Mouse (Mus musculus) neural tube, embryonic 15.5 days (tissue): ENCODE data around the gene Fgfr1op2. TPM values are rescaled to one million over a fixed set of nuclear protein-coding genes. Genes with fewer than 3 reads are reported as not detected.
A peak's percentile ranks its signal among the peaks of the same experiment; 100 is the strongest.

ENCODE experiments used
- ATAC-seq: fragments of 200-750 bp; cut with Nextera tagmentation; 2 replicates; pipeline ENCODE4 v1.8.0; 2017; ENCODE audit warnings: mild to moderate bottlenecking, moderate TSS enrichment, moderate library complexity; ENCODE audit not compliant: low FRiP score
- H3K27ac ChIP-seq: fragments of 300-500 bp; sonication (generic); replicated peaks from 2 replicates; pipeline ENCODE4 v1.5.1; 2015; ENCODE audit warnings: mild to moderate bottlenecking, inconsistent platforms
- H3K27me3 ChIP-seq: fragments of 300-500 bp; sonication (generic); replicated peaks from 2 replicates; pipeline ENCODE4 v1.6.1; 2015; ENCODE audit warnings: inconsistent platforms
- H3K36me3 ChIP-seq: fragments of 300-500 bp; sonication (generic); 2 replicates; pipeline ENCODE4 v1.6.1; 2015; ENCODE audit warnings: inconsistent platforms
- H3K4me1 ChIP-seq: fragments of 300-500 bp; sonication (generic); 2 replicates; pipeline ENCODE4 v1.6.1; 2015; ENCODE audit warnings: inconsistent platforms
- H3K4me2 ChIP-seq: fragments of 300-500 bp; sonication (generic); 2 replicates; pipeline ENCODE4 v1.6.1; 2015; ENCODE audit warnings: inconsistent platforms, mild to moderate bottlenecking, moderate library complexity
- H3K4me3 ChIP-seq: fragments of 300-500 bp; sonication (generic); replicated peaks from 2 replicates; pipeline ENCODE4 v1.5.1; 2015; ENCODE audit warnings: mild to moderate bottlenecking, inconsistent platforms
- H3K9ac ChIP-seq: fragments of 300-500 bp; sonication (generic); replicated peaks from 2 replicates; pipeline ENCODE4 v1.6.1; 2015; ENCODE audit warnings: mild to moderate bottlenecking, inconsistent platforms
- H3K9me3 ChIP-seq: fragments of 300-500 bp; sonication (generic); replicated peaks from 2 replicates; pipeline ENCODE4 v1.6.1; 2016; ENCODE audit warnings: inconsistent platforms
- WGBS: fragments of 180-500 bp; shearing (Covaris S2); methylation state at CpG from one replicate; pipeline ENCODE4 v1.1.7; 2015; ENCODE audit warnings: mixed read lengths; 5-methylcytosine and 5-hydroxymethylcytosine counted together
- polyA plus RNA-seq: library from polyadenylated mRNA; unstranded; fragments of >200 nt; fragmentation: Nextera tagmentation; extraction: Ambion mirVana; gene quantifications from 2 replicates; pipeline ENCODE4 v1.2.1, GENCODE M21; 2015

The Fgfr1op2 gene
- polyA plus RNA-seq, 1 experiment from 2014 or later, result 39.8 TPM

GRCm38 (mm10) chr6:146633629-146634014, 56.6 kb downstream of the Fgfr1op2 start:
- WGBS, result 11% methylated on average over 14 of the region's 14 CpGs
- Histone ChIP-seq H3K36me3 (no peaks in the 10 kb centered on the region), H3K27me3 (no peaks in the 10 kb centered on the region), H3K9ac (peak overlapping the region; percentile 74), H3K4me2 (peak overlapping the region; percentile 77), H3K4me3 (peak overlapping the region; percentile 82), H3K4me1 (peaks cover 14% of the 10 kb centered on the region), H3K27ac (peak overlapping the region; percentile 89), H3K9me3 (no peaks in the 10 kb centered on the region)
- ATAC-seq, result peak; percentile 51

- peak overlapping the region; percentile 82 for H3K4me3 ChIP-seq
- H3K4me2 ChIP-seq, result peak overlapping the region; percentile 77
- WGBS, result under 1% methylated on average over 74 of the region's 82 CpGs
- peak; percentile 94 for ATAC-seq
- no peaks in the 10 kb centered on the region for H3K36me3 ChIP-seq
- no peaks in the 10 kb centered on the region for H3K27me3 ChIP-seq
- H3K27ac ChIP-seq, result peak overlapping the region; percentile 89
- H3K4me1 ChIP-seq, result peaks cover 14% of the 10 kb centered on the region
- H3K9me3 ChIP-seq, result no peaks in the 10 kb centered on the region
- peak overlapping the region; percentile 74 for H3K9ac ChIP-seq
Measured at GRCm38 (mm10) chr6:146634015-146634722, 57.2 kb downstream of the Fgfr1op2 start.

- Histone ChIP-seq H3K9ac (no peak overlapping the region), H3K36me3 (no peaks in the 10 kb centered on the region), H3K4me2 (peak overlapping the region; percentile 77), H3K27me3 (no peaks in the 10 kb centered on the region), H3K4me1 (peaks cover 14% of the 10 kb centered on the region), H3K9me3 (no peaks in the 10 kb centered on the region), H3K4me3 (peak overlapping the region; percentile 82), H3K27ac (no peak overlapping the region)
- no peak for ATAC-seq
- WGBS, result 66% methylated on average over 4 of the region's 4 CpGs
Measured at GRCm38 (mm10) chr6:146634759-146635606, 58.0 kb downstream of the Fgfr1op2 start.

GRCm38 (mm10) chr6:146636482-146636881, 59.5 kb downstream of the Fgfr1op2 start:
- Histone ChIP-seq H3K4me2 (no peak overlapping the region), H3K27me3 (no peaks in the 10 kb centered on the region), H3K9me3 (no peaks in the 10 kb centered on the region), H3K27ac (no peak overlapping the region), H3K9ac (no peak overlapping the region), H3K4me3 (no peak overlapping the region), H3K4me1 (peaks cover 14% of the 10 kb centered on the region), H3K36me3 (no peaks in the 10 kb centered on the region)
- no peak for ATAC-seq
- WGBS, result 93% methylated on average over 5 of the region's 5 CpGs

DNA sequence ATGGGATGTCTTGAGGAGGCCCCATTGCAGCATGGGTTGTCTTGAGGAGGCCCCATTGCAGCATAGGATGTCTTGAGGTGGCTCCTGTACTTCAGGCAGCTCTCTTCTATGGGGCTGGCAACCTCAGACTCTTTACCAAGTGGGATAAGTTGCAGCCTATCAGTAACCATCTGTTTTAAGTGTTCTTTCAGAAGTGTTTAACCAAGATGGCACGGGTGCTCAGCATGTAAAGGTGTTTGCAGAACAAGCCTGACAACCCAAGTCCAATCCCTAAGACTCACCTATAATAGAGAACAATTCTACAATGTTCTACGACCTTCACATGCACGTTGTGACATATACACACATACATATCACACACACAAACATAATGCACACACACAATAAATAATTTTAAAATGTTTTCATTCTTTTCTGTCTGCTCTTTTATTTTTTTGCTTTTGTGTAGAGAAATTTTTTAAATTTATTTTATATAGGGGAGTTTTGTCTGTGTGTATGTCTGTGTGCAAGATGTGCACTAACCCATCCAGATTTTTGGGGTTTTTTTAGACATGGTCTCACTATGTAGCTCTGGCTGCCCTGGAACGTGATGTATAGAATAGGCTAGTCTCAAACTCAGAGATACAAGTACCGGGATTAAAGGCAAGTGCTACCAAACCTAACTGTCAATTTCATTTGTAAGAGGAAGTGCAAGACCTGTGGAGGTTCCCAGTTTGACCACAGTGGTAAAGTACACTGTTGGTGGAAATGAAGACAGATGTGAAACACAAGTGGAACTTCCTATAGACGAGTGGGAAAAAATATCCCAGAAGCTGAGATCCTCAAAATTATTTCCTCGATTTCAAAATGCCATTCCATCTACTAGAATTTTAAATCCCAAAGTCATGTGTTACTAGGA, 63.3 kb downstream of the Fgfr1op2 start:
- Histone ChIP-seq H3K4me1 (peaks cover 14% of the 10 kb centered on the region), H3K27me3 (no peaks in the 10 kb centered on the region), H3K9me3 (no peaks in the 10 kb centered on the region), H3K9ac (no peak overlapping the region), H3K27ac (no peak overlapping the region), H3K4me2 (no peak overlapping the region), H3K36me3 (no peaks in the 10 kb centered on the region), H3K4me3 (no peak overlapping the region)
- WGBS, result 90% methylated on average over 7 of the region's 7 CpGs
- no peak for ATAC-seq

GRCm38 (mm10) chr6:146640991-146641390, 64.0 kb downstream of the Fgfr1op2 start:
- ATAC-seq, result no peak
- H3K27ac ChIP-seq, result no peak overlapping the region
- no peak overlapping the region for H3K9ac ChIP-seq
- no peak overlapping the region for H3K4me2 ChIP-seq
- no peak overlapping the region for H3K4me3 ChIP-seq
- H3K27me3 ChIP-seq, result no peaks in the 10 kb centered on the region
- 87% methylated on average over 6 of the region's 6 CpGs for WGBS
- H3K4me1 ChIP-seq, result peaks cover 14% of the 10 kb centered on the region
- no peaks in the 10 kb centered on the region for H3K36me3 ChIP-seq
- no peaks in the 10 kb centered on the region for H3K9me3 ChIP-seq

- peak overlapping the region; percentile 78 for H3K27ac ChIP-seq
- WGBS, result 64% methylated on average over 11 of the region's 11 CpGs
- peaks cover 14% of the 10 kb centered on the region for H3K4me1 ChIP-seq
- peak; percentile 19 for ATAC-seq
- peak overlapping the region; percentile 51 for H3K9ac ChIP-seq
- H3K4me3 ChIP-seq, result peak overlapping the region; percentile 87
- no peaks in the 10 kb centered on the region for H3K36me3 ChIP-seq
- no peaks in the 10 kb centered on the region for H3K27me3 ChIP-seq
- H3K4me2 ChIP-seq, result peak overlapping the region; percentile 61
- H3K9me3 ChIP-seq, result no peaks in the 10 kb centered on the region
Measured at GRCm38 (mm10) chr6:146641621-146642210, 64.7 kb downstream of the Fgfr1op2 start.

- H3K9me3 ChIP-seq, result no peaks in the 10 kb centered on the region
- H3K9ac ChIP-seq, result peak within 1 kb of the TSS; percentile 80
- peak; percentile 98 for ATAC-seq
- peaks cover 14% of the 10 kb centered on the region for H3K4me1 ChIP-seq
- H3K27ac ChIP-seq, result peak within 1 kb of the TSS; percentile 90
- H3K36me3 ChIP-seq, result no peaks in the 10 kb centered on the region
- peak within 1 kb of the TSS; percentile 87 for H3K4me3 ChIP-seq
- peak within 1 kb of the TSS; percentile 90 for H3K4me2 ChIP-seq
- no peaks in the 10 kb centered on the region for H3K27me3 ChIP-seq
- WGBS, result under 1% methylated on average over 60 of the region's 60 CpGs
Measured at GRCm38 (mm10) chr6:146642276-146643183, 65.5 kb downstream of the Fgfr1op2 start, which contains the start of the genes Med21 and Tm7sf3. Gene Med21 (plus strand): TSS chr6:146642547. Gene Tm7sf3 (minus strand): TSS chr6:146642824.

DNA sequence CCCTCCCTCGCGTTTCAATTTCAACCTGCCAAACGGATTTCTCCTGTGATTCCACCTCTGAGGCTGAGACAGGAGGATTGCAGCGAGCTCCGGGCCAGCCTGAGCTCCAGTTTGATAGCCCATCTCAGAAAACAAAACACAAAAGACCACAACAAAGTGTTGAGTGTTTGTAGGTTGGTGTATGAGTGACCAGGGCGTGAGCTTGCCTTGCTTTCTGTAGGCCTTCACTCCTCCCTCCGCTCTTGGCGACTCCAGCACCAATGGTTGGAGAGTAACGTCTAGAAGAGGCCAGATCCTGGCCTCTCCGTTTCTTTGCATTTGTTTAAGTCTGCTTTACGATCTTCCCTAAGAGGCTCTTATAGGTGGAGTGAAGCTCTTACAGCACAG, 66.2 kb downstream of the Fgfr1op2 start:
- ATAC-seq, result no peak
- peaks cover 14% of the 10 kb centered on the region for H3K4me1 ChIP-seq
- 41% methylated on average over 11 of the region's 11 CpGs for WGBS
- no peaks in the 10 kb centered on the region for H3K9me3 ChIP-seq
- H3K27me3 ChIP-seq, result no peaks in the 10 kb centered on the region
- no peaks in the 10 kb centered on the region for H3K36me3 ChIP-seq
- H3K9ac ChIP-seq, result peak overlapping the region; percentile 80
- peak overlapping the region; percentile 90 for H3K27ac ChIP-seq
- H3K4me2 ChIP-seq, result peak overlapping the region; percentile 90
- peak overlapping the region; percentile 87 for H3K4me3 ChIP-seq
